Mouse (Mus musculus): ENCODE data around the gene Card10. TPM values are rescaled to one million over a fixed set of nuclear protein-coding genes. Genes with fewer than 3 reads are reported as not detected.

Gene Card10
- polyA plus RNA-seq, 1 experiment from 2014 or later = 5.2 TPM

DNA sequence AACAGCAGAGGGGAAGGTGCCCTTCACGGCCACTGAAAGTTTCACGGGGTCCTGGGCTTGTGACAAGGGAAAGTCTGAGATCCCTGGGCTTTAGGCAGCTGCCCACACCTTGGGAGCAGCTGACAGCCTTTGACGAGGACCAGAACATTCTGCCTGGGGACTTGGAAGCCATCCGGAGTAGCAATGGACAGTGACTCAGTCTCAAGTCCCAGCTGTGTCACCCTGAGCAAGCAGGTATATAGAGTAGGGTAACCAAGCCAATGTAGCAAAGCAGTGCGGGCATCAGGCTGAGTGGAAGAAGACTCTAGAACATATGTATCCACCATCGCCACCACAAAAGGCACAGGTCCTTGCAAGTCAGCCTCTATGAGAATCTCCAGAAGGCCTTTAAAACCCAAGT, 65.7 kb downstream of the Card10 start:
- 51% methylated on average over 6 of the region's 6 CpGs for WGBS
- ATAC-seq = no peak

GRCm38 (mm10) chr15:78736681-78737100, 66.2 kb downstream of the Card10 start:
- Histone ChIP-seq H3K4me2 (ENCODE audit: low read depth, low read length) (no peak overlapping the region), H3K27me3 (replicated peaks; ENCODE audit: control insufficient read depth, insufficient read depth, low read length) (no peaks in the 10 kb centered on the region; the same call in 1 of the 2 replicates), H3K27ac (ENCODE audit: low read length) (peak overlapping the region; percentile 47; the same call in 1 of the 2 replicates), H3K4me3 (ENCODE audit: low read length) (no peak overlapping the region), H3K9me3 (ENCODE audit: control insufficient read depth, low read length) (no peaks in the 10 kb centered on the region), H3K4me1 (ENCODE audit: control insufficient read depth, insufficient read depth, low read length) (no peaks in the 10 kb centered on the region; the same call in 1 of the 2 replicates), H3K9ac (ENCODE audit: low read depth, low read length) (no peak overlapping the region), H3K36me3 (ENCODE audit: control insufficient read depth, insufficient read depth, low read length) (no peaks in the 10 kb centered on the region)
- ATAC-seq = peak; percentile 60; the same call in 1 of the 2 replicates
- 20% methylated on average over 7 of the region's 7 CpGs for WGBS

More for the DNA sequence above, 65.7 kb downstream of the Card10 start:
- Histone ChIP-seq H3K36me3 (ENCODE audit: control insufficient read depth, insufficient read depth, low read length) (no peaks in the 10 kb centered on the region), H3K27me3 (replicated peaks; ENCODE audit: control insufficient read depth, insufficient read depth, low read length) (no peaks in the 10 kb centered on the region; the same call in 1 of the 2 replicates), H3K4me2 (ENCODE audit: low read depth, low read length) (no peak overlapping the region), H3K4me3 (ENCODE audit: low read length) (no peak overlapping the region), H3K9me3 (ENCODE audit: control insufficient read depth, low read length) (no peaks in the 10 kb centered on the region), H3K27ac (ENCODE audit: low read length) (peak overlapping the region; percentile 47; the same call in 1 of the 2 replicates), H3K9ac (ENCODE audit: low read depth, low read length) (no peak overlapping the region), H3K4me1 (ENCODE audit: control insufficient read depth, insufficient read depth, low read length) (no peaks in the 10 kb centered on the region; the same call in 1 of the 2 replicates)

GRCm38 (mm10) chr15:78736181-78736579, 66.7 kb downstream of the Card10 start:
- Histone ChIP-seq H3K9ac (ENCODE audit: low read depth, low read length) (no peak overlapping the region), H3K4me3 (ENCODE audit: low read length) (no peak overlapping the region), H3K27ac (ENCODE audit: low read length) (0 out of 2 replicates have a peak overlapping the region, but pooled peaks have one; percentile 47), H3K4me1 (ENCODE audit: control insufficient read depth, insufficient read depth, low read length) (no peaks in the 10 kb centered on the region; the same call in 1 of the 2 replicates), H3K4me2 (ENCODE audit: low read depth, low read length) (no peak overlapping the region), H3K9me3 (ENCODE audit: control insufficient read depth, low read length) (no peaks in the 10 kb centered on the region), H3K27me3 (replicated peaks; ENCODE audit: control insufficient read depth, insufficient read depth, low read length) (no peaks in the 10 kb centered on the region; the same call in 1 of the 2 replicates), H3K36me3 (ENCODE audit: control insufficient read depth, insufficient read depth, low read length) (no peaks in the 10 kb centered on the region)
- WGBS = 50% methylated on average over 3 of the region's 3 CpGs
- 0 out of 2 replicates have a peak, but pooled peaks have one; percentile 11 for ATAC-seq

- no peak overlapping the region for H3K27ac ChIP-seq (ENCODE audit: low read length)
- H3K36me3 ChIP-seq (ENCODE audit: control insufficient read depth, insufficient read depth, low read length) = no peaks in the 10 kb centered on the region
- H3K9me3 ChIP-seq (ENCODE audit: control insufficient read depth, low read length) = no peaks in the 10 kb centered on the region
- peak; percentile 48; the same call in 1 of the 2 replicates for ATAC-seq
- no peak overlapping the region for H3K4me2 ChIP-seq (ENCODE audit: low read depth, low read length)
- no peak overlapping the region for H3K9ac ChIP-seq (ENCODE audit: low read depth, low read length)
- 22% methylated on average over 17 of the region's 17 CpGs for WGBS
- no peak overlapping the region for H3K4me3 ChIP-seq (ENCODE audit: low read length)
- H3K4me1 ChIP-seq (ENCODE audit: control insufficient read depth, insufficient read depth, low read length) = no peaks in the 10 kb centered on the region; the same call in 1 of the 2 replicates
- H3K27me3 ChIP-seq (replicated peaks; ENCODE audit: control insufficient read depth, insufficient read depth, low read length) = no peaks in the 10 kb centered on the region; the same call in 1 of the 2 replicates
Observed at GRCm38 (mm10) chr15:78735431-78736180, 67.2 kb downstream of the Card10 start.

- H3K9me3 ChIP-seq (ENCODE audit: control insufficient read depth, low read length) = no peaks in the 10 kb centered on the region
- H3K36me3 ChIP-seq (ENCODE audit: control insufficient read depth, insufficient read depth, low read length) = no peaks in the 10 kb centered on the region
- no peak overlapping the region for H3K27ac ChIP-seq (ENCODE audit: low read length)
- H3K4me2 ChIP-seq (ENCODE audit: low read depth, low read length) = no peak overlapping the region
- no peak overlapping the region for H3K9ac ChIP-seq (ENCODE audit: low read depth, low read length)
- ATAC-seq = no peak
- no peaks in the 10 kb centered on the region; the same call in 1 of the 2 replicates for H3K4me1 ChIP-seq (ENCODE audit: control insufficient read depth, insufficient read depth, low read length)
- H3K4me3 ChIP-seq (ENCODE audit: low read length) = no peak overlapping the region
- 59% methylated on average over 4 of the region's 4 CpGs for WGBS
- no peaks in the 10 kb centered on the region for H3K27me3 ChIP-seq (replicated peaks; ENCODE audit: control insufficient read depth, insufficient read depth, low read length)
Observed at GRCm38 (mm10) chr15:78731830-78732229, 71.0 kb downstream of the Card10 start.

- Histone ChIP-seq H3K36me3 (ENCODE audit: control insufficient read depth, insufficient read depth, low read length) (no peaks in the 10 kb centered on the region), H3K9me3 (ENCODE audit: control insufficient read depth, low read length) (no peaks in the 10 kb centered on the region), H3K27me3 (replicated peaks; ENCODE audit: control insufficient read depth, insufficient read depth, low read length) (no peaks in the 10 kb centered on the region), H3K9ac (ENCODE audit: low read depth, low read length) (no peak overlapping the region), H3K4me3 (ENCODE audit: low read length) (no peak overlapping the region), H3K4me1 (ENCODE audit: control insufficient read depth, insufficient read depth, low read length) (no peaks in the 10 kb centered on the region; the same call in 1 of the 2 replicates), H3K4me2 (ENCODE audit: low read depth, low read length) (no peak overlapping the region), H3K27ac (ENCODE audit: low read length) (no peak overlapping the region)
- ATAC-seq = no peak
- WGBS = 79% methylated on average over 12 of the region's 12 CpGs
Observed at GRCm38 (mm10) chr15:78730315-78731049, 72.4 kb downstream of the Card10 start.

- H3K4me2 ChIP-seq (ENCODE audit: low read depth, low read length) = no peak overlapping the region
- WGBS = 50% methylated on average over 7 of the region's 7 CpGs
- no peaks in the 10 kb centered on the region for H3K4me1 ChIP-seq (ENCODE audit: control insufficient read depth, insufficient read depth, low read length)
- H3K9ac ChIP-seq (ENCODE audit: low read depth, low read length) = no peak overlapping the region
- no peak for ATAC-seq
- H3K9me3 ChIP-seq (ENCODE audit: control insufficient read depth, low read length) = no peaks in the 10 kb centered on the region
- no peak overlapping the region for H3K27ac ChIP-seq (ENCODE audit: low read length)
- no peaks in the 10 kb centered on the region for H3K36me3 ChIP-seq (ENCODE audit: control insufficient read depth, insufficient read depth, low read length)
- no peaks in the 10 kb centered on the region for H3K27me3 ChIP-seq (replicated peaks; ENCODE audit: control insufficient read depth, insufficient read depth, low read length)
- no peak overlapping the region for H3K4me3 ChIP-seq (ENCODE audit: low read length)
Observed at GRCm38 (mm10) chr15:78726697-78727096, 76.1 kb downstream of the Card10 start.
